Mouse (Mus musculus) myocyte (in vitro differentiated cells): ENCODE measurements at regions not wholly inside any gene's neighbourhood (a gene's known extent, or its start where the extent isn't known, plus 50 kb on each side); places are given as distances from the start of the nearest gene placed in this dataset.

Experiments
- CEBPB ChIP-seq: IDR thresholded peaks from 2 replicates; pipeline ENCODE4 v1.6.1; 2011; ENCODE audit warnings: mild to moderate bottlenecking, moderate library complexity; ENCODE audit not compliant: poor library complexity, insufficient read depth, severe bottlenecking
- E2F4 ChIP-seq: IDR thresholded peaks from one replicate; pipeline ENCODE4 v1.6.1; 2011; ENCODE audit warnings: mild to moderate bottlenecking, control low read depth, moderate library complexity; ENCODE audit not compliant: insufficient read depth
- MAX ChIP-seq: IDR thresholded peaks from one replicate; pipeline ENCODE4 v1.6.1; 2011; ENCODE audit warnings: low read depth, mild to moderate bottlenecking, control low read depth
- MYOD1 ChIP-seq, 3 experiments: IDR thresholded peaks; one replicate each; pipeline ENCODE4 v1.6.1; 2011; ENCODE audit warnings: control low read depth in 2 of 3, low read depth in 2 of 3, mild to moderate bottlenecking in 2 of 3, moderate library complexity in 1 of 3; ENCODE audit not compliant: insufficient read length in 2 of 3, control insufficient read depth in 1 of 3
- MYOG ChIP-seq, 3 experiments: IDR thresholded peaks; one replicate each; pipeline ENCODE4 v1.6.1; 2011; ENCODE audit warnings: control low read depth in 2 of 3, low read depth in 2 of 3, mild to moderate bottlenecking in 2 of 3; ENCODE audit not compliant: insufficient read length in 2 of 3, control insufficient read depth in 1 of 3, insufficient read depth in 1 of 3
- POLR2A ChIP-seq: IDR thresholded peaks from one replicate; pipeline ENCODE4 v1.6.1; 2011; ENCODE audit warnings: low read depth, mild to moderate bottlenecking, control low read depth, moderate library complexity; ENCODE audit not compliant: insufficient read length
- POLR2AphosphoS2 ChIP-seq: IDR thresholded peaks from one replicate; pipeline ENCODE4 v1.6.1; 2011; ENCODE audit warnings: low read depth, control low read depth; ENCODE audit not compliant: insufficient read length
- REST ChIP-seq: IDR thresholded peaks from one replicate; pipeline ENCODE4 v1.6.1; 2011; ENCODE audit warnings: mild to moderate bottlenecking, control low read depth, moderate library complexity; ENCODE audit not compliant: insufficient read depth, insufficient read length
- SRF ChIP-seq: IDR thresholded peaks from one replicate; pipeline ENCODE4 v1.6.1; 2011; ENCODE audit warnings: low read depth; ENCODE audit not compliant: control insufficient read depth, insufficient read length
- TCF12 ChIP-seq: IDR thresholded peaks from one replicate; pipeline ENCODE4 v1.6.1; 2011; ENCODE audit warnings: mild to moderate bottlenecking, control low read depth; ENCODE audit not compliant: poor library complexity, insufficient read depth, severe bottlenecking
- TCF3 ChIP-seq: IDR thresholded peaks from one replicate; pipeline ENCODE4 v1.6.1; 2011; ENCODE audit warnings: low read depth, control low read depth; ENCODE audit not compliant: insufficient read length
- USF1 ChIP-seq: IDR thresholded peaks from one replicate; pipeline ENCODE4 v1.6.1; 2011; ENCODE audit warnings: low read depth, mild to moderate bottlenecking, control low read depth, moderate library complexity

DNA sequence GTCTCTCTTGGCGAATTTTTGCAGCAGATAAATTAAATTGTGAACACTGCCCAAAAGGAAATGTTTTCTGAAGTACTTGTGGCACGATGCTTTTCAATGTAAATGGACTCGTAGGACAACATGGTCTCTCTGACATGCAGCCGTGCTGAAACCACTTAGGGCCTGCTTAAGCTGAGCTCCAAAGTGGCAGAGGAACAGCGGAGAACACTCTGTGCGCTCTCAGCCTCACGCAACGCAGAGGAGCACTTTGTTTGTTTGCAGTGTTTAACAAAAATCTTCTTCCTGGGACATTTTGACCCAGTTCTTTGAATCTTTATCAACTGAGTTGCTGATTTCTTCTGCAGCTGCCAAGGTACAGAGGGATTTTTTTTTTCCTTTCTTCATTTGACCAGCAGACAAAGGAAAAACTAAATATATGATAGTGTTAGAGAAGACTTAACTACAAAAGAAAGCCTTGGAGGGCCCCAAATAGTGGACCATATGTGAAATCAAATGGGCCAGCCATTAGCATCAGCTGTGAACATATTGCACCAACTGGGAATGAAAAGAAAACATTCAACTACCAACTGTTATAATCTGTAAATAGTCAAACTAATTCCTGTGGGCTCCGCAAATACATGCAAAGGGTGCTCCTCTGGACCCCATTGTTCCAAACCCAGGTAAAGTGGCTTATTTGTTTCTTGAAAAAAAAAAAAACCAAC is 639.5 kb downstream of the Rwdd3 start:
- TF ChIP-seq TCF3 (no peak), POLR2A (no peak), POLR2AphosphoS2 (no peak), E2F4 (no peak), TCF12 (no peak), REST (no peak), SRF (no peak), MYOD1 (IDR thresholded peaks at IDR 0.05; ENCODE audit: control insufficient read depth in 1 of 3, insufficient read length in 2 of 3, low read depth in 2 of 3) (no peak), MYOG (IDR thresholded peaks at IDR 0.05; ENCODE audit: control insufficient read depth in 1 of 3, insufficient read depth in 1 of 3, insufficient read length in 2 of 3, low read depth in 2 of 3) (no peak), CEBPB (no peak), MAX (no peak), USF1 (no peak)
